Mouse (Mus musculus): Measurements from ENCODE around the gene Adamts3. TPM values are rescaled to one million over a fixed set of nuclear protein-coding genes. Genes with fewer than 3 reads are reported as not detected.

Gene Adamts3
- polyA plus RNA-seq, 1 experiment from 2014 or later, result 0.51 TPM

DNA sequence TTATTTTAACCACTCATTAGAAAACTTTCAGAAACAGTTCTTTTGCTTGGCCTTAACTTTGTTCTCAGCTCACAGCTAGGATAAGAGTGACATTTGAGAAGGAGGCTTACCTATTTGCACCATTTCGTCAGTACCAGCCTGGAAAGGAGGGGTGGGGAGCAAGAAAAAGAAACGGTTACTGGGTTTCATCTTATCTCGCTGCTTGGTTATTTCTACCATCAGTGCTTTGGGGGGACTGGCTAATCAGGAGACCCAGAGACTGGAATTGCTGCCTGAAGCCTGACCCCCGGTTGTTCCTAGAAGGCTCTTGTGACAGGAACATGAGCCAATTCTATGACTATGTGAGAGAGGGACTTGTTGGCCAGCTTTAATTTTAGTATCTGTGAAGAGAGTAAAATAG, 1.7 kb downstream of the Adamts3 start:
- no peak overlapping the region for H3K9ac ChIP-seq (replicated peaks)
- 0 out of 2 replicates have a peak, but pooled peaks cover 4% of the 10 kb centered on the region for H3K27me3 ChIP-seq (ENCODE audit: insufficient read depth, low read length)
- peaks cover 6% of the 10 kb centered on the region for H3K4me1 ChIP-seq (ENCODE audit: insufficient read depth)
- TF ChIP-seq EP300 (IDR thresholded peaks at IDR 0.05; ENCODE audit: low read depth), result no peak
- no peak for TF ChIP-seq CTCF (IDR thresholded peaks at IDR 0.05; ENCODE audit: low read depth)
- ATAC-seq (no peak), DNase-seq (no peak)
- H3K36me3 ChIP-seq (replicated peaks; ENCODE audit: insufficient read depth, low read length), result no peaks in the 10 kb centered on the region
- H3K27ac ChIP-seq (ENCODE audit: low read depth), result no peak overlapping the region
- WGBS (ENCODE audit: insufficient replicate concordance), result 47% methylated on average over 4 of the region's 4 CpGs
- H3K9me3 ChIP-seq (ENCODE audit: low read length), result no peaks in the 10 kb centered on the region
- H3K4me3 ChIP-seq (ENCODE audit: low read depth, low read length), result no peak overlapping the region
- H3K4me2 ChIP-seq (ENCODE audit: low read depth, low read length), result peak overlapping the region; percentile 98

DNA sequence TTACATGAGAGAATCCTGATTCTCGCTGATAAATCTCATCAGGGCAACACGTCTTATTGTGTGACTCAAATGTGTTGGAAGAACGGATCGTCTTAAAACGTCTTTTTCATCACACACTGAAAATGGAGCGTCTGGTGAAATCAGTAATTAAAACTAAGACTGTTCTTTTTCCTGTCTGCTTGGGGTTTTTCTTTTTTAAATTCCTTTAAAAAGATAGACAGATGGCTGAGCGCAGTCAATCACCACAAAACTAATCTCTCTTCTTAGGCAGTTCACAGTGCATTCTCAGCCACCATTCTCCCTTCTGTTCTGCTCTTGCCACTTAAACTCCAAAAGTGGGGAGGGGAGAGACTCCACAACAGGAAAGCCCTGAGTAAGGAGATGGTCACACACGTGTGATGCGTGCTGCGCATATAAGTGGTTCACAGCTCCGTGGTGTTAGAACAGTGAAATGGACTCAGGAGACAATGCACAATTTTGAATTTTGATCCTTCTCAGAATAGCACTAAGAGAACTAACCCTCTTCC, 4.2 kb downstream of the Adamts3 start:
- 0 out of 2 replicates have a peak, but pooled peaks cover 4% of the 10 kb centered on the region for H3K27me3 ChIP-seq (ENCODE audit: insufficient read depth, low read length)
- WGBS (ENCODE audit: insufficient replicate concordance), result 82% methylated on average over 11 of the region's 11 CpGs
- H3K9me3 ChIP-seq (ENCODE audit: low read length), result no peaks in the 10 kb centered on the region
- no peak overlapping the region for H3K27ac ChIP-seq (ENCODE audit: low read depth)
- H3K4me3 ChIP-seq (ENCODE audit: low read depth, low read length), result no peak overlapping the region
- TF ChIP-seq EP300 (IDR thresholded peaks at IDR 0.05; ENCODE audit: low read depth), result no peak
- TF ChIP-seq CTCF (IDR thresholded peaks at IDR 0.05; ENCODE audit: low read depth), result no peak
- DNase-seq, result no peak
- no peak for ATAC-seq
- no peak overlapping the region for H3K4me2 ChIP-seq (ENCODE audit: low read depth, low read length)
- H3K36me3 ChIP-seq (replicated peaks; ENCODE audit: insufficient read depth, low read length), result no peaks in the 10 kb centered on the region
- no peak overlapping the region for H3K9ac ChIP-seq (replicated peaks)
- peaks cover 6% of the 10 kb centered on the region for H3K4me1 ChIP-seq (ENCODE audit: insufficient read depth)

DNA sequence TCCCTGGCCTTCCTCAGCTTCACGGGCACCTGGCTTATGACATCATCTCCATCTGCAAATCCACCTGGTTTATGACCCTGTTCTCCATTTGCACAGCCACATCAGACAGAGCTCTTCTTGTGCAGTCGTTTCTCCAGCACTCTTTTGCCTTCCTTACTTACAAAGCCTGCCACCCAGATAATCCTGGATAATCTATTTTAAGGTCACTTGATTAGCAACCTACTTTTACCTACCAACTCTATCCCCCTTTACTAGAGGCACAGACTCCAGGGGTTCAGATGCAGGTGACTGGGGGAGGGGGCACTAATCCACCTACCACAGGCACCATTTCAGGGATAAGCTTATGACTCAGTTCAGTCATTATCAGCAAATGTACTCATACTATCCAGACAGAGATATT, 10.5 kb downstream of the Adamts3 start:
- H3K36me3 ChIP-seq (replicated peaks; ENCODE audit: insufficient read depth, low read length), result no peaks in the 10 kb centered on the region
- no peaks in the 10 kb centered on the region for H3K4me1 ChIP-seq (ENCODE audit: insufficient read depth)
- DNase-seq (no peak), ATAC-seq (no peak)
- H3K27ac ChIP-seq (ENCODE audit: low read depth), result no peak overlapping the region
- H3K9ac ChIP-seq (replicated peaks), result no peak overlapping the region
- no peak overlapping the region for H3K4me3 ChIP-seq (ENCODE audit: low read depth, low read length)
- H3K4me2 ChIP-seq (ENCODE audit: low read depth, low read length), result no peak overlapping the region
- no peaks in the 10 kb centered on the region for H3K27me3 ChIP-seq (ENCODE audit: insufficient read depth, low read length)
- 50% methylated on average over 2 of the region's 2 CpGs for WGBS (ENCODE audit: insufficient replicate concordance)
- TF ChIP-seq CTCF (IDR thresholded peaks at IDR 0.05; ENCODE audit: low read depth) (no peak), EP300 (IDR thresholded peaks at IDR 0.05; ENCODE audit: low read depth) (no peak)
- H3K9me3 ChIP-seq (ENCODE audit: low read length), result no peaks in the 10 kb centered on the region

DNA sequence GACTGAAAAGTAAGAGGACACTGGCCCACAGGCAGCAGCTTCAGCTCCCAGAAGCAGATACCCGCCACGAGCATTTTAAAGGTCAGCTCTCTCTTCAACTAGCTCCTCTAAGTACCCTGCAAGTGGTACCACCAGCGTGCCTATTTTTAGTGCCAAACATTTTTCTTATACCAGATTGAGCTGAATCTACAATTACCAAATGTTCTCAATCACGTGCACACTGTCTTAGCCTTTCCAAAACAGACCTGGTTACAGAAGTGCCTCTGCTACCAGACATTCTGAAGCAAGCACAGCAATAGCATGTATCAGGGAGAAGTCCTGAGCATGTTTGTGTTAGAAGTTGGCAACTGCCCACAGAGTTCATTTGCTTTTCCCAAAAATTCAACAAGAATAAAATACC, 23.5 kb downstream of the Adamts3 start:
- no peaks in the 10 kb centered on the region for H3K27me3 ChIP-seq (ENCODE audit: insufficient read depth, low read length)
- H3K4me3 ChIP-seq (ENCODE audit: low read depth, low read length), result no peak overlapping the region
- no peak overlapping the region for H3K27ac ChIP-seq (ENCODE audit: low read depth)
- no peaks in the 10 kb centered on the region for H3K36me3 ChIP-seq (replicated peaks; ENCODE audit: insufficient read depth, low read length)
- ATAC-seq, result no peak
- 80% methylated on average over 4 of the region's 4 CpGs for WGBS (ENCODE audit: insufficient replicate concordance)
- TF ChIP-seq EP300 (IDR thresholded peaks at IDR 0.05; ENCODE audit: low read depth) (no peak), CTCF (IDR thresholded peaks at IDR 0.05; ENCODE audit: low read depth) (no peak)
- H3K4me1 ChIP-seq (ENCODE audit: insufficient read depth), result no peaks in the 10 kb centered on the region
- H3K9ac ChIP-seq (replicated peaks), result no peak overlapping the region
- no peaks in the 10 kb centered on the region for H3K9me3 ChIP-seq (ENCODE audit: low read length)
- H3K4me2 ChIP-seq (ENCODE audit: low read depth, low read length), result no peak overlapping the region
- no peak for DNase-seq

DNA sequence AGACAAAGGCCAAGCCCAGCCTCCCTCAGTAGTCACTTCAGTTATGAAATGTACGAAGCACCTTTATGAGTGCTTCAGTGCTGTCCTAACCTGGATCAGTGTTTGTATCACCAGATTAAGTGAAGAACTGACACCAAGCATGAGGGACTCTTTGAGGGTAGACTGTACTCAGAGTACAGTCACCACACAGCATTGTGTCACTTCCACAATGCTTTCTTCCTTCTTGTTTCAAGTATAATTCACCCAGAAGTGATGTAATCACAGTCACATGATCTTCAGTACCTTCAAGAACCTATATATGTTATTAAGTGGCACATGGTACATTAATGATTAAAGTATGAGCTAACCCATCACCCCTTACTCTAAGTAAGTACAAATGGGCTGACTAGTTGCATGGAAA, 24.3 kb downstream of the Adamts3 start:
- DNase-seq (no peak), ATAC-seq (no peak)
- Histone ChIP-seq H3K9me3 (ENCODE audit: low read length) (no peaks in the 10 kb centered on the region), H3K27ac (ENCODE audit: low read depth) (no peak overlapping the region), H3K27me3 (ENCODE audit: insufficient read depth, low read length) (no peaks in the 10 kb centered on the region), H3K4me3 (ENCODE audit: low read depth, low read length) (no peak overlapping the region), H3K4me1 (ENCODE audit: insufficient read depth) (no peaks in the 10 kb centered on the region), H3K36me3 (replicated peaks; ENCODE audit: insufficient read depth, low read length) (no peaks in the 10 kb centered on the region), H3K4me2 (ENCODE audit: low read depth, low read length) (no peak overlapping the region), H3K9ac (replicated peaks) (no peak overlapping the region)
- WGBS (ENCODE audit: insufficient replicate concordance), result 78% methylated on average over 1 of the region's 1 CpGs
- no peak for TF ChIP-seq CTCF (IDR thresholded peaks at IDR 0.05; ENCODE audit: low read depth)
- TF ChIP-seq EP300 (IDR thresholded peaks at IDR 0.05; ENCODE audit: low read depth), result no peak

DNA sequence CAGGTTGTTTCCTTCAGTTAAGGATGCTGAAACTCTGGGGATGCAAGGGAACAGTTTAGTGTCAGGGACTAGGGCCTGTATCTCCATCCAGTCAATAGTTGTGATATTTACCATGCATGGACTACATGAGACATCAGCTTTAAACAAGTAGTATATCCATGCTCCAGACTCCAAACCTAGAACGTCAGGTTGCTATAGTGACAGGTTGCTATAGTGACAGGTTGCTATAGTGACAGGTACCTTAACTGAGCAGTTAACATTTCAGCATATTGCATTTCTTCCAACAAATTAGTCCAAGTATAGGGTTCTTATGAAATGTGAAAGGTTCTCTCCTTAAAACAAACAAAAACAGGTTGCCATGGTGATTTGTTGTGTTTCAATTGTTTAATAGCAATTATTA, 36.6 kb downstream of the Adamts3 start:
- Histone ChIP-seq H3K27me3 (ENCODE audit: insufficient read depth, low read length) (no peaks in the 10 kb centered on the region), H3K9ac (replicated peaks) (no peak overlapping the region), H3K9me3 (ENCODE audit: low read length) (no peaks in the 10 kb centered on the region), H3K36me3 (replicated peaks; ENCODE audit: insufficient read depth, low read length) (no peaks in the 10 kb centered on the region), H3K4me2 (ENCODE audit: low read depth, low read length) (no peak overlapping the region), H3K27ac (ENCODE audit: low read depth) (no peak overlapping the region), H3K4me3 (ENCODE audit: low read depth, low read length) (no peak overlapping the region), H3K4me1 (ENCODE audit: insufficient read depth) (peaks cover 5% of the 10 kb centered on the region; the same call in 1 of the 2 replicates)
- TF ChIP-seq EP300 (IDR thresholded peaks at IDR 0.05; ENCODE audit: low read depth) (no peak), CTCF (IDR thresholded peaks at IDR 0.05; ENCODE audit: low read depth) (no peak)
- 58% methylated on average over 1 of the region's 1 CpGs for WGBS (ENCODE audit: insufficient replicate concordance)
- DNase-seq, result no peak
- no peak for ATAC-seq

DNA sequence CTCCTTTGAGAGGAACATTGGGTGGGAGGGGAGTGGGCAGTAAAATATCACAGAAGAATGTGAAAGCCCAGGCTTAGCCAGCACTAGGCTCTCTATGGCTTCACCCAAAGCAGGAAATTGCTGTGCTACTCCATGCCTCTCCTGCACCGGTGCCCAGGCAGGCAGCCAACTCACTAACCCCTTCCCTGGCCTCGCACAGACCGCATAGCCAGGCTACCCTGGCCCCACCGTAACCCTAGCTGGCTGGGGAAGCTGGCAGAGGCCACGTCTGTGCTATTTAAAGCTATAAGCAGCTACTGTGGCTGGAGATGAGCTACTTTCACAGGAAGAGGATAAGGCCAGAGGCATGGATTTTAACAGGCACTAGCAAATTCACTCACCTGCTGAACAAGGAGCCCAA, 38.8 kb downstream of the Adamts3 start:
- ATAC-seq (no peak), DNase-seq (peak; percentile 37)
- TF ChIP-seq EP300 (IDR thresholded peaks at IDR 0.05; ENCODE audit: low read depth) (no peak), CTCF (IDR thresholded peaks at IDR 0.05; ENCODE audit: low read depth) (no peak)
- Histone ChIP-seq H3K4me2 (ENCODE audit: low read depth, low read length) (no peak overlapping the region), H3K4me3 (ENCODE audit: low read depth, low read length) (no peak overlapping the region), H3K4me1 (ENCODE audit: insufficient read depth) (peaks cover 5% of the 10 kb centered on the region; the same call in 1 of the 2 replicates), H3K9me3 (ENCODE audit: low read length) (no peaks in the 10 kb centered on the region), H3K27me3 (ENCODE audit: insufficient read depth, low read length) (no peaks in the 10 kb centered on the region), H3K36me3 (replicated peaks; ENCODE audit: insufficient read depth, low read length) (no peaks in the 10 kb centered on the region), H3K9ac (replicated peaks) (no peak overlapping the region), H3K27ac (ENCODE audit: low read depth) (no peak overlapping the region)
- 14% methylated on average over 5 of the region's 5 CpGs for WGBS (ENCODE audit: insufficient replicate concordance)
